Mouse (Mus musculus) embryo, embryonic 11.5 days (tissue): ENCODE results near the gene Hnrnph2.

Experiments
- DNase-seq: peaks from one replicate; pipeline ENCODE4 v3.0.0-alpha.2; 2012; ENCODE audit warnings: low read depth, low spot score

The Hnrnph2 gene

DNA sequence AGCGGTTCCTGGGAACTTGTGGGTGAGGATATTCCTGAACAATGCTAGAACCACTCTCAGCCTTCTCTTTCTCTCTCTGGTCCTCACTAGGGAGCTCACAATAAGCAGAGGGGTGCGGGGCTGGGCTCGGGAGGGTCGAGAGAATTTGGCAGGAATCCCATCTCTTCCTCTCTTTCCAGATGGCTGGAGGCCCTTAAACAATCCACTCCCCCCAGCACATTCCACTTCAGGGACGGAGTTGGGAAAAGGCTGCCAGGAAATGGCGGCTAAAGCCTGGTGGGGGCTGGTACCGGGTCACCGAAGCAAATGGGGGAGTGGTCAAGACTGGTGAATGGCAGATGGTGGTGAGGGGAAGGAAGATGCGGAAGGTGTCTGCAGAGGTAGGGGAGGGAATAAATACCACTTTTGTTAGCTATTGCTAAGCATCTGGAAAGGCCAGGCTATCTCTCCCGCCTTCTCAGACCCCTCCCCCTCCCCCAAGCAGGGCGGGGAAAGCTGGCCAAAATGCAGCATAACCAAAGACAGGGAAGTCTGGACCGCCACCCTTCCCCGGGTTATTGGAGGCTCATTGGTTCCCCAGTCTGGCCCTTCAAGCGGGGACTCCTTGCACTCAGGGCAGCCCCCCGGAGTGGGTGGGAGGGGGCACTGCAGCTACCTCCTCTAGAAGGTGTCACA lies 11.4 kb downstream of the Hnrnph2 start:
- peak; percentile 61 for DNase-seq

DNA sequence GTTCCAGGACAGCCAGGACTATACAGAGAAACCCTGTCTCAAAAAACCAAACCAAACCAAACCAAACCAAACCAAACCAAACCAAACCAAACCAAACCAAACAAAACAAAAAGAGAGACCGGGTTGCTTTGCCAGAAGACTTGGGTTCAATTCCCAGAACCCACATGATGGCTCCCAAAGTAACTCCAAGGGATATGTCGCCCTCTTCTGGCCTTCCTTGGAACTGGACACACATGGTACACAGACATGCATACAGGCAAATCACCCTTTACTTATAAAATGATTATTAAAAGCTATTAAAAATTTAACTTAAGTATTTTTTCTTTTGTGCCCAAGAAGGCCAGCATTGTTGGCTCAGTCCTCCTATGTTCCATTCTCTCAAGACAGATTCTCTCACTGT lies 13.3 kb downstream of the Hnrnph2 start:
- no peak for DNase-seq

DNA sequence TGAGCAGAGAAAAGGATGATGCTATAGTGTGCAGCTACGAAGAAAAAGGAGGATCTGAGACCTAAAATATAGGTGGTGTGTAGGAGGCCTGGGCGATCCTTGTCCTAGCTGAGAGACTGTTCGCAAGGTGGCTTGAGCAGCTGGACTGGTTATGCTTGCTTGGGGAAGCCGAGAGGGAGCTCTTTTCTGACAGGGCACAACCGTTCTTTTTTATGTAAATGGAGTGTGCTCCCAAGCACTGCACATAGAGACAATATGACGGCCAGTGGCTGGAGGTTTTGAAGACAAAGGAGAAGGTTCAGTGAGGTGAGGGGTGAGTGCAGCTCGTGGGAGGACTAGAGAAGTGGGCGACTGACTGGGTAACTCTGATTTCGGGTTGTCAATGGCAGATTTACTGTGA lies 18.7 kb downstream of the Hnrnph2 start:
- no peak for DNase-seq

GRCm38 (mm10) chrX:134620254-134620865 lies 19.4 kb downstream of the Hnrnph2 start:
- no peak for DNase-seq

DNA sequence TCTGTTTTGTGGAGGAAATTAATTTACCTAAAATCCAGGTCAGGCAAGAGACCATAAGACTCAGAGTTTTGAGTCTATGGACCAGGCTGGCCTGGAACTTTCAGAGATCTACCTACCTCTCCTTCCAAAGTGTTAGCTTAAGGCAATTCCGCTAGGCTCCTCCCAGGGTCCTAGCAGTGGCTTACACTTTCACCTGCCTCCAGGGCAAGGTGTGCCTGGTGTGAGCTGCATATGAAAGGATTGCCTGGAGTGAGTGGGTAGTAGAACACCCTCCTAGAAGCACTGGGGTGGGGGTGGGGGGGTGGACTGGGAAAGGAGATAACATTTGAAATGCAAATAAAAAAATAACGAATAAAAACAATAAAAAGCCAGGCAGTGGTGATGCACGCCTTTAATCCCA lies 20.7 kb downstream of the Hnrnph2 start:
- DNase-seq, result no peak

GRCm38 (mm10) chrX:134623350-134623749 lies 22.4 kb downstream of the Hnrnph2 start:
- no peak for DNase-seq

DNA sequence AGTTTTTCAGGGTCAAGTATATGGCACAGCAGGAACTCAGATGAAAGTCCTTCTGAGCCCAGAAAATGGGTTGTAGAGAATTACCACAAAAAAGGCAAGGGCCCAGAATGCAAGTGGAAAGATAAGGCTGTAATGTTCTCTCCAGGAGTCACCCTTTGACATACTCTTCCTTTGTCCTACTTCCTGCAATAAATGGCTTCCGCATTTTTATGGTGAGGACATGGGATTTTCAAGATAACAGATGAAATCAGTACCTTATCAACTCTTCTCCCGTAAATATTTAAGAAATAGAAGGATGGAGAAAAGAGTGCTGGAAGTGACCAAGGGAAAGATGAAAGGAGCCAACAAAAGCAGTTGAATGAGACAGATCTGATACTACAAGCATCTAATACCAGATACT lies 27.2 kb downstream of the Hnrnph2 start:
- DNase-seq, result no peak

- no peak for DNase-seq
These were observed 31.7 kb downstream of the Hnrnph2 start for GRCm38 (mm10) chrX:134632710-134633109.

GRCm38 (mm10) chrX:134635111-134635510 lies 34.1 kb downstream of the Hnrnph2 start:
- no peak for DNase-seq

GRCm38 (mm10) chrX:134635860-134636259 lies 34.9 kb downstream of the Hnrnph2 start:
- DNase-seq, result no peak

- no peak for DNase-seq
These were observed 40.2 kb downstream of the Hnrnph2 start for GRCm38 (mm10) chrX:134641000-134641760.

DNA sequence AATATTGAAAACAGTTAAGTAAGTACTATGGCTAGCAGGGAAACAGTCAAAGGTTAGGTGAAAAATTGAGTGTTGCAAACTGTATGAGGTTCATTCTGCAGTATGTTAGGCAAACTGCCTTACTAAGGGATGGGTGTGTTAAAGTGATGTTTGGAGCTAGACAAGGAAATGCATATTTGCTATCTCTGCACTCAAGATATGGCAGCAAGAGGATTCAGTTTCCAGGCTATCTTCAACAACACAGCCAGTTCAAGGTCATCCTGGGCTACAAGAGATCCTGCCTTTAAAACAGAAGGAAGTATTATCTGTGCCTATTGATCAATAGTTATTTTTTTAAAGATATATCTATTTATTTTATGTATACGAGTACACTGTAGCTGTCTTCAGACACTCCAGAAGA lies 45.4 kb downstream of the Hnrnph2 start:
- no peak for DNase-seq

- no peak for DNase-seq
These were observed 46.4 kb downstream of the Hnrnph2 start for GRCm38 (mm10) chrX:134647421-134647820.

GRCm38 (mm10) chrX:134648031-134648692 lies 47.2 kb downstream of the Hnrnph2 start:
- peak; percentile 75 for DNase-seq

GRCm38 (mm10) chrX:134652061-134652460 lies 51.1 kb downstream of the Hnrnph2 start:
- no peak for DNase-seq
